Mouse (Mus musculus) midbrain, embryonic 13.5 days (tissue): ENCODE measurements at regions not wholly inside any gene's neighbourhood (a gene's known extent, or its start where the extent isn't known, plus 50 kb on each side); places are given as distances from the start of the nearest gene placed in this dataset.
A peak's percentile ranks its signal among the peaks of the same experiment; 100 is the strongest.

Source experiments
- ATAC-seq: fragments of 200-750 bp; cut with Nextera tagmentation; 2 replicates; pipeline ENCODE4 v1.8.0; 2017; ENCODE audit warnings: mild to moderate bottlenecking, moderate TSS enrichment, moderate library complexity
- H3K27ac ChIP-seq: fragments of 300-500 bp; sonication (generic); 2 replicates; pipeline ENCODE4 v1.5.1; 2015; ENCODE audit warnings: inconsistent platforms, mild to moderate bottlenecking, moderate library complexity
- H3K27me3 ChIP-seq: fragments of 300-500 bp; sonication (generic); 2 replicates; pipeline ENCODE4 v1.6.1; 2015; ENCODE audit warnings: mild to moderate bottlenecking, inconsistent platforms
- H3K36me3 ChIP-seq: fragments of 300-500 bp; sonication (generic); 2 replicates; pipeline ENCODE4 v1.6.1; 2015; ENCODE audit warnings: mild to moderate bottlenecking, inconsistent platforms
- H3K4me1 ChIP-seq: fragments of 300-500 bp; sonication (generic); replicated peaks from 2 replicates; pipeline ENCODE4 v1.6.1; 2015; ENCODE audit warnings: inconsistent platforms
- H3K4me2 ChIP-seq: fragments of 300-500 bp; sonication (generic); replicated peaks from 2 replicates; pipeline ENCODE4 v1.6.1; 2015; ENCODE audit warnings: moderate library complexity, mild to moderate bottlenecking, inconsistent platforms
- H3K4me3 ChIP-seq: fragments of 300-500 bp; sonication (generic); replicated peaks from 2 replicates; pipeline ENCODE4 v1.5.1; 2015; ENCODE audit warnings: mild to moderate bottlenecking, inconsistent platforms
- H3K9ac ChIP-seq: fragments of 300-500 bp; sonication (generic); replicated peaks from 2 replicates; pipeline ENCODE4 v1.6.1; 2015; ENCODE audit warnings: mild to moderate bottlenecking, inconsistent platforms
- H3K9me3 ChIP-seq: fragments of 300-500 bp; sonication (generic); 2 replicates; pipeline ENCODE4 v1.6.1; 2016; ENCODE audit warnings: mild to moderate bottlenecking, inconsistent platforms
- WGBS: fragments of 180-500 bp; shearing (Covaris S2); methylation state at CpG from one replicate; pipeline ENCODE4 v1.1.7; 2015; 5-methylcytosine and 5-hydroxymethylcytosine counted together

DNA sequence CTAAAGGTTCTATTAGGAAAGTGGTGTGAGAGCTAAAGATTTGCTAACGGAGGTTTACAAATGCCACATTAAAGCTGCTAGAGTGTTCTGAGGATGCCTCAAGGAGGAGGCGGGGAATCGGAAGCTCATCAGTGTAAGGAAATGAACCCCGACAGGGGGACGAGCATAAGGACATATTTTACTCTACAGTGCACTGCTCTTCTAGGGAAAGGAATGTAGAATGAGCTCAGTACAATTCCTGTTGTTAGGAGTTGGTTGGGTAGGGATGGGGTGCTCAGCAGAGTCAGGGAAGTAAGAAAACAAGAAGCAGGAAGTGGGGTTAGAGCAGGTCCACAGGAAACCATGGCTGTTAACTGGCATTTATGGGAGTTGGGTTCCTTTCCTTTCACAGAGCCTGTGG is 54.6 kb downstream of the Mex3b start:
- no peak overlapping the region for H3K4me3 ChIP-seq
- H3K4me1 ChIP-seq = no peaks in the 10 kb centered on the region
- WGBS = 84% methylated on average over 5 of the region's 5 CpGs
- H3K27me3 ChIP-seq = no peaks in the 10 kb centered on the region
- H3K9me3 ChIP-seq = 0 out of 2 replicates have a peak, but pooled peaks cover 4% of the 10 kb centered on the region
- H3K36me3 ChIP-seq = no peaks in the 10 kb centered on the region
- ATAC-seq = no peak
- no peak overlapping the region for H3K4me2 ChIP-seq
- no peak overlapping the region for H3K27ac ChIP-seq
- H3K9ac ChIP-seq = no peak overlapping the region

DNA sequence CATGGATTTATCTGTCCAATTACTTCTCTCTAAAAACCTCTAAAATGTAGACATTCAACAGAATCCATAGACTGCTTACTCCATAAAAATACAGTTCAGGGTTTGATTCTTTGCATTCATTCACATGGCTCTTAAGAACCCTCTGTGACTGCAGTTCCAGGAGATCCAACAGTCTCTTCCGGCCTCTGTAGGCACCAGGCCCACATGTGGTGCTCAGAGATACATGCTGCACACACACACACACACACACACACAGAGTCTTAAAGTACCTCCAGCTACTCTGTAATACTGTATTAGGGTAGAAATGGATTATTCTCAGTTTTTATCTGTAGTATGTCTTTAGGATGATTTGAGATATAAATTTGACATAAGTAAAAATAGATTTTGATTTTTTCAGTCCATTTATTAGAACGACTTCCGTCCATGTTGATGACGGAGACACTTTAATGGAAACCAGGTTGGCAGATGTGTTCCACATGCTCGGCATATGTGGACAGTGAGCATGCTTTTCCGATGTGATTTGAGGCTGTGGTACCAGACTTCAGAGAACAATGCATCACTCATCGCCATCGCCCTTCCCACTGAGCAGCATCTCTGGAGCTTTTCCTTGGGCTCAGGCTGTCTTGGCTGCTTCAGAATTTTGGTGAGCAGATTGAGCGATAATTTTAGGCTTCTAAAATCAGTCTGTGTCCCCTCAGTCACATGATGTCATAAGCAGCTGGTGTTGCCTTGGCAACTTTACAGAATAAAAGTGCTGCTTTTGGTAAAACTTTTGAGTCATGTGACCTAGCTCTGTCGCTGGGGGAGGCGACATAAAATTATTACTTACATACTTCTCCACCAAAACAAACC is 56.3 kb downstream of the Mex3b start:
- no peaks in the 10 kb centered on the region for H3K36me3 ChIP-seq
- H3K4me2 ChIP-seq = no peak overlapping the region
- no peaks in the 10 kb centered on the region for H3K27me3 ChIP-seq
- 88% methylated on average over 11 of the region's 11 CpGs for WGBS
- H3K9ac ChIP-seq = no peak overlapping the region
- no peak overlapping the region for H3K4me3 ChIP-seq
- no peaks in the 10 kb centered on the region for H3K4me1 ChIP-seq
- ATAC-seq = no peak
- 0 out of 2 replicates have a peak, but pooled peaks cover 4% of the 10 kb centered on the region for H3K9me3 ChIP-seq
- no peak overlapping the region for H3K27ac ChIP-seq

DNA sequence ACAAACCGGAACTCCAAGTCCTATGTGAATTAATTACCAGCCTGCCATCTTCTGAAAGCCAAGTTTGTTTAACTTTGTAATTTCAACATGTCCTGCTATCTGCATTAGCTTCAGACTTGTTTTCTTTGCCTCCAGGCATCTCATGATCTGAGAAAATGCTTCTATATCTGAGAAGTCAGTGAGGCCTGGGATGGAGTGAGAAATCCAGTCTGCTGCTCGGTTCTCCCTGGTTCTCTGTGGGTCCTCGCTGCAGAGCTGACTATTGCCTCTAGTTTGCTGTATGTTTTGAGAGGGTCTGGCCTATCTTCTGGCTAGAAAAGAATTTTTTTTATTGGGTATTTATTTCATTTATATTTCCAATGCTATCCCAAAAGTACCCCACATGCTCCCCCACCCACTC is 57.0 kb downstream of the Mex3b start:
- WGBS = 93% methylated on average over 3 of the region's 3 CpGs

DNA sequence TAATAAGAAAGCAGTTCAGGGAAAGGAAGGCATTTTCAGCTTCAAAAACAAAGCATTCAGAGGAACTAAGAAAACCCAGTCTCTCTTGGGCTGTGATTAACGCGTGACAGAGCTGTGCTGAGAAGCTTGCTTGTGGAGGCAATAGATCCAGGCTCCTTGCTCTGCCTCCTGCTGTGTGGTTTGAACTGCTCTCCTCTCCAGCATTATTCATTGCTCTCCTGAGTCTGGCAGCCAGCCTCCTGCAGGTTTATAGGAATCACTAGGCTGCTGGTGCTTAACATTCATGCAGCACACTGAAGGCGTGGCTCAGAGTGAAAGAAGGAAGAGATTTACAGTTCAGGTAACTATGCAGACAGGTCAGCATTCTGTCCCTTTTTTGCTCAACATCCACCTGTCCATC is 71.2 kb downstream of the Mex3b start:
- no peaks in the 10 kb centered on the region for H3K27me3 ChIP-seq
- H3K4me2 ChIP-seq = no peak overlapping the region
- no peak overlapping the region for H3K4me3 ChIP-seq
- no peak overlapping the region for H3K9ac ChIP-seq
- no peak overlapping the region for H3K27ac ChIP-seq
- no peaks in the 10 kb centered on the region for H3K36me3 ChIP-seq
- peaks cover 4% of the 10 kb centered on the region; the same call in 1 of the 2 replicates for H3K9me3 ChIP-seq
- 19% methylated on average over 3 of the region's 3 CpGs for WGBS
- peak; percentile 71 for ATAC-seq
- peaks cover 10% of the 10 kb centered on the region for H3K4me1 ChIP-seq

More for the DNA sequence above, 57.0 kb downstream of the Mex3b start:
- Histone ChIP-seq H3K4me2 (no peak overlapping the region), H3K36me3 (no peaks in the 10 kb centered on the region), H3K27me3 (no peaks in the 10 kb centered on the region), H3K4me3 (no peak overlapping the region), H3K9ac (no peak overlapping the region), H3K9me3 (no peaks in the 10 kb centered on the region), H3K27ac (no peak overlapping the region), H3K4me1 (no peaks in the 10 kb centered on the region)
- ATAC-seq = no peak

DNA sequence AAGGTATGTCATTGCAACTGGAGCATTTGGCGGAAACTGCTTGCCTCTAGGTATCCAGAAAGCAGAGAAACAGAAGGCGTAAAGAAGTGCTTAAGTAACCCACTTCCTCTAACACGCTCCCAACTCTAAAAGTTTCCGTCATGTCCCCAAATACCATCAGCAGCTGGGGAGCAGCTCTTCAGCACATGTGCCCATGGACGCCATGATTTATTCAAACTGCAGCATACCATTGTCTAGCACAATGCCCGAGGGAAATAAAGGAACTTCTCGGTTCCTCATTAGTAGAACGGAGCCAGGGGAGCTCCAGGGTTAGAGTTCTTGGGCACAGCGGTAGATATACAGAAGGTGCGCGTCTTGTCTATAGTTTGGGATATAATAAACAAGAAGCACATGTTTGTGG is 72.4 kb downstream of the Mex3b start:
- Histone ChIP-seq H3K36me3 (no peaks in the 10 kb centered on the region), H3K4me3 (no peak overlapping the region), H3K4me2 (no peak overlapping the region), H3K9me3 (peaks cover 4% of the 10 kb centered on the region; the same call in 1 of the 2 replicates), H3K27me3 (no peaks in the 10 kb centered on the region), H3K4me1 (peaks cover 10% of the 10 kb centered on the region), H3K27ac (no peak overlapping the region), H3K9ac (no peak overlapping the region)
- WGBS = 82% methylated on average over 11 of the region's 11 CpGs
- no peak for ATAC-seq

DNA sequence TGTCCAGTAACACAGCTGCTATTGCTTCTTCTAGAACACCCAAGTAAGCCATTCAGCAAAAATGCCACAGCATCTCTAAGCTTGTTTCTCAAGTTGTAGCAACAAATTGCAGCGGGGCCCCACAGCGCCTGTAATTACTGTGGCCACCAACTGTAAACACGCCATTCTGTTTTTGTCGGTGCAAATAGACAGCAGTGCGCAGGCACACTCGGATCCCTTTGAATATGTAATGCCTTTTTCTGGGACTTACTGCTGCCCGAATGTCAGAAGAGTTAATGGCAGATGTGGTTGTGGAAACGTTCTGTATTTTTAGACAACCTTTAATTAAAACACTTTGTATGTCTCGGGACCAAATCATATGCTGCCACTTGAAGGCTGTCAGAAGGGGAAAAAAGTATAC is 76.2 kb downstream of the Mex3b start:
- no peak overlapping the region for H3K27ac ChIP-seq
- peaks cover under 1% of the 10 kb centered on the region; the same call in 1 of the 2 replicates for H3K4me1 ChIP-seq
- no peak for ATAC-seq
- H3K27me3 ChIP-seq = no peaks in the 10 kb centered on the region
- peaks cover 4% of the 10 kb centered on the region; the same call in 1 of the 2 replicates for H3K9me3 ChIP-seq
- 81% methylated on average over 9 of the region's 9 CpGs for WGBS
- H3K4me2 ChIP-seq = no peak overlapping the region
- H3K4me3 ChIP-seq = no peak overlapping the region
- H3K36me3 ChIP-seq = no peaks in the 10 kb centered on the region
- no peak overlapping the region for H3K9ac ChIP-seq

DNA sequence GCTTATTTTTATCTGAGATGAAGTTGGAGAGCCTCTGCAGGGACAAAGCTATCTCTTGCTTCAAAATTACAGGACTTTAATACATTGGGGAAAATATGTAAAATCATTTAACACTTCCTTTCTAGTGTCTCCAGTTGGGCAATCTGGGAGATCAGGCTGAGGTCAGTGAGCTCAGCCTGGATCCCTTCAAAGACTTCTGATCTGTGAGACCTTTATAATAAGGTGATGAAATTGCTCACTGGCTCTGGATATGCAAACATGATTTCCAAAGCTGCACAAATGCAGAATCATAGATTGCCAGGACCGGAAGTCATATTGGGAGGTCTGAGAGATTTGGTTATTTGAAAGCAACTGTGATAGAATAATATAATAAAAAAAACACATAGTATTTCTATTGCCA is 76.7 kb downstream of the Mex3b start:
- no peak for ATAC-seq
- Histone ChIP-seq H3K9me3 (peaks cover 4% of the 10 kb centered on the region; the same call in 1 of the 2 replicates), H3K4me1 (no peaks in the 10 kb centered on the region), H3K27ac (no peak overlapping the region), H3K9ac (no peak overlapping the region), H3K27me3 (no peaks in the 10 kb centered on the region), H3K4me2 (no peak overlapping the region), H3K4me3 (no peak overlapping the region), H3K36me3 (no peaks in the 10 kb centered on the region)
- 87% methylated on average over 1 of the region's 1 CpGs for WGBS

DNA sequence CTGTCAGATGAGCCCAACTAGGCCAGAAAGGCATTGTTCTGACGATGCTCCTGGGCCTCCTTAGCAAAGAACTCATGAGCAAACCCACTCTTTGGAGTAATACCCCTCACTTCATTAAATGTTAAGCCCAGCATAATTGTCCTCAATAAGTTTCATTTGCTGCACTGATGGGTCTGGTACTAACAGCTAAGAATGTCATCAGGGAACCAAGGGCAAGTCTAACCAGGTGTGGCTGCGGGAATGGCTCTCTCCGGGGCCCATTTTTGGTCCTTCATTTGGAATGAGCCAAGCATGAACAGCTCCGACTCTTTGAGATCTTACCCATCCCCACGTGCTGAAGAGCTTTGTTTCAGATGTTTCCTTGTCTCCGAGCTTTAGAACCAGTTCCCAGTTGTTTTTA is 82.2 kb downstream of the Mex3b start:
- Histone ChIP-seq H3K27me3 (no peaks in the 10 kb centered on the region), H3K27ac (no peak overlapping the region), H3K4me3 (no peak overlapping the region), H3K9ac (no peak overlapping the region), H3K4me1 (no peaks in the 10 kb centered on the region), H3K36me3 (no peaks in the 10 kb centered on the region), H3K4me2 (no peak overlapping the region), H3K9me3 (no peaks in the 10 kb centered on the region)
- WGBS = 74% methylated on average over 6 of the region's 6 CpGs
- ATAC-seq = no peak

DNA sequence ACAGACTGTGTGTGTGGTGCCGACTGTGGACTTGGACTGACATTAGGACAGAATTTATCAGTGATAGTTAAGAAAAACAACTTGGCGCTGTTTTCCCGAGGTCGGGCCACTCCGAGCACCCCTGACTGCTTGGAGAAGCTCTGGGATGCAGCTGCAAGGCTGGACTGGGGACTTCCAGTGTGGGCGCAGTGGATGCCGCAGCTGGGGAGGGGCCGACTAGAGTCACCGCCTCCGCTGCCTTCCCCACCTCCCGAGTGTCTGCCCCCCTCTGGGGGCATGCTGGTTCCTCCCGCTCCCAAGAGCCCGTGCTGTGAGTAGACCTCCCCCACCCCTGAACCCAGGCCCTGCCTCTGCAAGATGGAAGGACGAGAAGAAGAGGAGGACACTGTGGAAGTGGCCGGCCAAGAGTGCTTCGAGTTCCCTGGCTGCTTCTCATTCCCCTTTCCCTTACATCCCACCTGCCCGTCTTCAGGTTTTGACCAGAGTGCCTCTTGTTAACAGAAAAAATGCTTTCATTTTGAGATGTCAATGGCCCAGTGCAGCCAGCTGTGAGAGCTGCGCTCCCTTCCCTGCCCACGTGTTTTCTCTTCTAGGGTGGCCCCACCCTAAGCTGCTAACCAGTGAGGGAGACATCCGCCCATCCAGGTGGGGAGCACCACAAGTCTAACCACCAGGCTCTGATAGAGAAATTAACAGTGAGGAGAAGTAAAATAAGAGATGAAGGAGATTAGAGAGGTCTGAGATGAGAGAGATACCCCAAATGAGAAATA is 90.3 kb downstream of the Mex3b start:
- no peak for ATAC-seq
- Histone ChIP-seq H3K9ac (no peak overlapping the region), H3K4me3 (no peak overlapping the region), H3K27me3 (no peaks in the 10 kb centered on the region), H3K36me3 (no peaks in the 10 kb centered on the region), H3K4me2 (no peak overlapping the region), H3K27ac (no peak overlapping the region), H3K4me1 (no peaks in the 10 kb centered on the region), H3K9me3 (no peaks in the 10 kb centered on the region)
- WGBS = 69% methylated on average over 20 of the region's 20 CpGs

DNA sequence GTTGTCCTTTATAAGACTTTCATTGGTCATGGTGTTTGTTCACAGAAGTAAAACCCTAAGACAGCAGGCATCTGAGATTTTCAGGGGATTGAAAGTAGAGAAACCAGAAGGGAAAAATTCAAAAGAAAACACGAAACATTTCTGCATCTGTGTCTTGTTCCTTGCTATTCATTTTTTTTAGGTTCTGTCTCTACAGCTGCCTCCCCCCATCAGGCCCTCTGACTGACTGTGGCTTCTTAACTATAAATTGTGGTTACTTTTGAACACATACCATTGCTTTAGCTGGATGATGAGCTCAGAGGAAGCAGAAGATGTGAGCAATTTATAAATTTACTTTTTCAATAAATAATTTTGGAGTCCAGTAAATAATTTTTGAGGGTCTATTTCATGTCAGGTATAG is 103.5 kb downstream of the Mex3b start:
- Histone ChIP-seq H3K36me3 (no peaks in the 10 kb centered on the region), H3K4me3 (no peak overlapping the region), H3K4me1 (no peaks in the 10 kb centered on the region), H3K27me3 (no peaks in the 10 kb centered on the region), H3K4me2 (no peak overlapping the region), H3K9ac (no peak overlapping the region), H3K27ac (no peak overlapping the region), H3K9me3 (0 out of 2 replicates have a peak, but pooled peaks cover 4% of the 10 kb centered on the region)
- no peak for ATAC-seq
- WGBS = 92% methylated on average over 1 of the region's 1 CpGs

DNA sequence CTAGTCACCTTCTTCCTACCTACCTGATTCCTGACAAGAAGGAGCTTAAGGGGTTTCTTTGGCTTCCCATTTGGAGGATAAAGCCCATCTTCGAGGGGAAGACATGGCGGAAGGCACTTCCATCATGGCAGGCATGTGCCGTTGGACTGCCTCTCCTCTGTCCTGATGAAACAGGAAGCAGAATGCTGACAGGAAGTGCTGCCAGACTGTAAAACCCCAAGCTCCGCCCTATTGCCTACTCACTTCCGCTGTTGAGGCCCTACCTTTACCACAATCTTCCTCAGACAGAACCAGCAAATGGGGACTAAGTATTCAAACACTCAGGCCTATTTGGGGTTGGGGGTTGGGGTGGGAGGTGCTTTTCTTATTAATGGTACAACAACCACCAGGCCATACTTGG is 104.1 kb downstream of the Mex3b start:
- Histone ChIP-seq H3K4me1 (no peaks in the 10 kb centered on the region), H3K27me3 (no peaks in the 10 kb centered on the region), H3K9me3 (0 out of 2 replicates have a peak, but pooled peaks cover 4% of the 10 kb centered on the region), H3K4me2 (no peak overlapping the region), H3K4me3 (no peak overlapping the region), H3K36me3 (no peaks in the 10 kb centered on the region), H3K27ac (no peak overlapping the region), H3K9ac (no peak overlapping the region)
- 91% methylated on average over 5 of the region's 5 CpGs for WGBS
- ATAC-seq = no peak
